Mouse (Mus musculus) right cerebral cortex, adult 2 months (tissue): ENCODE data around the gene Nadk2.

ENCODE experiments used
- DNase-seq, 2 experiments: peaks; one replicate each; pipeline ENCODE4 v3.0.0; 2021 to 2022; ENCODE audit warnings: low spot score in 2 of 2

Gene Nadk2

GRCm38 (mm10) chr15:9070912-9071555 lies at the start of gene Nadk2:
Gene Nadk2, plus strand, starts transcription at chr15:9071260.
- DNase-seq = peak; percentile 97 to 98

- no peak for DNase-seq
These were observed 15.4 kb upstream of the Nadk2 start for GRCm38 (mm10) chr15:9055704-9056103.

GRCm38 (mm10) chr15:9059856-9060255 lies 11.2 kb upstream of the Nadk2 start:
- DNase-seq = no peak

GRCm38 (mm10) chr15:9061150-9061882 lies 9.7 kb upstream of the Nadk2 start:
- DNase-seq = peak in 1 of 2 experiments; percentile 31

- DNase-seq = no peak
These were observed 2.2 kb upstream of the Nadk2 start for GRCm38 (mm10) chr15:9068881-9069280.

GRCm38 (mm10) chr15:9070353-9070752 lies 707 bp upstream of the Nadk2 start:
- DNase-seq = no peak

- DNase-seq = peak in 1 of 2 experiments; percentile 41
These were observed 790 bp downstream of the Nadk2 start for GRCm38 (mm10) chr15:9071556-9072544.

- DNase-seq = no peak
These were observed 1.6 kb downstream of the Nadk2 start for GRCm38 (mm10) chr15:9072630-9073029.

GRCm38 (mm10) chr15:9073067-9073608 lies 2.1 kb downstream of the Nadk2 start:
- DNase-seq = no peak

GRCm38 (mm10) chr15:9073684-9074083 lies 2.6 kb downstream of the Nadk2 start:
- DNase-seq = no peak

- DNase-seq = no peak
These were observed 3.1 kb downstream of the Nadk2 start for GRCm38 (mm10) chr15:9074139-9074538.

GRCm38 (mm10) chr15:9074671-9075070 lies 3.6 kb downstream of the Nadk2 start:
- DNase-seq = no peak

- DNase-seq = no peak
These were observed 4.6 kb downstream of the Nadk2 start for GRCm38 (mm10) chr15:9075608-9076200.

GRCm38 (mm10) chr15:9078481-9079300 lies 7.6 kb downstream of the Nadk2 start:
- DNase-seq = no peak

GRCm38 (mm10) chr15:9079626-9080025 lies 8.6 kb downstream of the Nadk2 start:
- DNase-seq = no peak

GRCm38 (mm10) chr15:9080206-9080605 lies 9.1 kb downstream of the Nadk2 start:
- no peak for DNase-seq

- DNase-seq = no peak
These were observed 10.2 kb downstream of the Nadk2 start for GRCm38 (mm10) chr15:9081294-9081693.

GRCm38 (mm10) chr15:9082753-9083152 lies 11.7 kb downstream of the Nadk2 start:
- DNase-seq = no peak

- no peak for DNase-seq
These were observed 15.8 kb downstream of the Nadk2 start for GRCm38 (mm10) chr15:9086813-9087212.

- DNase-seq = no peak
These were observed 16.4 kb downstream of the Nadk2 start for GRCm38 (mm10) chr15:9087421-9087820.
